Mouse (Mus musculus) midbrain, embryonic 11.5 days (tissue): ENCODE measurements around the gene Hhat. TPM values are rescaled to one million over a fixed set of nuclear protein-coding genes. Genes with fewer than 3 reads are reported as not detected.

Experiments
- ATAC-seq: fragments of 200-750 bp; cut with Nextera tagmentation; 2 replicates; pipeline ENCODE4 v1.8.0; 2017; ENCODE audit warnings: moderate TSS enrichment, moderate library complexity; ENCODE audit not compliant: low FRiP score
- DNase-seq: peaks from one replicate; pipeline ENCODE4 v3.0.0; 2015; ENCODE audit warnings: low spot score; ENCODE audit errors: missing footprints
- H3K27ac ChIP-seq: fragments of 300-500 bp; sonication (generic); 2 replicates; pipeline ENCODE4 v1.5.1; 2014; ENCODE audit warnings: low read depth, low read length
- H3K27me3 ChIP-seq: fragments of 300-500 bp; sonication (generic); 2 replicates; pipeline ENCODE4 v1.6.1; 2014; ENCODE audit warnings: mild to moderate bottlenecking, low read length, moderate library complexity, mixed read lengths; ENCODE audit not compliant: control insufficient read depth, insufficient read depth
- H3K36me3 ChIP-seq: fragments of 300-500 bp; sonication (generic); 2 replicates; pipeline ENCODE4 v1.6.1; 2014; ENCODE audit warnings: mild to moderate bottlenecking, low read length, moderate library complexity, mixed read lengths; ENCODE audit not compliant: control insufficient read depth, insufficient read depth
- H3K4me1 ChIP-seq: fragments of 300-500 bp; sonication (generic); 2 replicates; pipeline ENCODE4 v1.6.1; 2014; ENCODE audit warnings: low read length; ENCODE audit not compliant: control insufficient read depth, insufficient read depth
- H3K4me2 ChIP-seq: fragments of 300-500 bp; sonication (generic); 2 replicates; pipeline ENCODE4 v1.6.1; 2014; ENCODE audit warnings: mild to moderate bottlenecking, moderate library complexity
- H3K4me3 ChIP-seq: fragments of 300-500 bp; sonication (generic); 2 replicates; pipeline ENCODE4 v1.5.1; 2014; ENCODE audit warnings: low read depth, low read length
- H3K9ac ChIP-seq: fragments of 300-500 bp; sonication (generic); 2 replicates; pipeline ENCODE4 v1.6.1; 2014; ENCODE audit warnings: low read length
- H3K9me3 ChIP-seq: fragments of 300-500 bp; sonication (generic); 2 replicates; pipeline ENCODE4 v1.6.1; 2016; ENCODE audit warnings: low read length; ENCODE audit not compliant: control insufficient read depth
- WGBS: fragments of 180-500 bp; shearing (Covaris S2); extraction: QIAGEN DNeasy Blood & Tissue Kit; methylation state at CpG from one replicate; pipeline ENCODE4 v1.1.7; 2014; 5-methylcytosine and 5-hydroxymethylcytosine counted together
- polyA plus RNA-seq: library from polyadenylated mRNA; unstranded; fragments of >200 nt; fragmentation: Nextera tagmentation; extraction: Ambion mirVana; gene quantifications from 2 replicates; pipeline ENCODE4 v1.2.1, GENCODE M21; 2014

Gene Hhat
- polyA plus RNA-seq, 1 experiment from 2014 or later, result 11.0 TPM

- Histone ChIP-seq H3K27ac (no peak overlapping the region), H3K27me3 (no peaks in the 10 kb centered on the region), H3K4me1 (0 out of 2 replicates have a peak, but pooled peaks cover 3% of the 10 kb centered on the region), H3K36me3 (no peaks in the 10 kb centered on the region), H3K9me3 (no peaks in the 10 kb centered on the region), H3K4me2 (no peak overlapping the region), H3K4me3 (no peak overlapping the region), H3K9ac (no peak overlapping the region)
- DNase-seq (no peak), ATAC-seq (no peak)
- 86% methylated on average over 4 of the region's 4 CpGs for WGBS
These were observed 121.0 kb downstream of the Hhat start for GRCm38 (mm10) chr1:192650023-192650422.

- H3K4me1 ChIP-seq, result 0 out of 2 replicates have a peak, but pooled peaks cover 3% of the 10 kb centered on the region
- H3K4me3 ChIP-seq, result no peak overlapping the region
- DNase-seq (no peak), ATAC-seq (no peak)
- no peak overlapping the region for H3K4me2 ChIP-seq
- no peak overlapping the region for H3K9ac ChIP-seq
- H3K36me3 ChIP-seq, result no peaks in the 10 kb centered on the region
- no peak overlapping the region for H3K27ac ChIP-seq
- H3K27me3 ChIP-seq, result no peaks in the 10 kb centered on the region
- 92% methylated on average over 3 of the region's 3 CpGs for WGBS
- no peaks in the 10 kb centered on the region for H3K9me3 ChIP-seq
These were observed 121.8 kb downstream of the Hhat start for GRCm38 (mm10) chr1:192649233-192649632.

DNA sequence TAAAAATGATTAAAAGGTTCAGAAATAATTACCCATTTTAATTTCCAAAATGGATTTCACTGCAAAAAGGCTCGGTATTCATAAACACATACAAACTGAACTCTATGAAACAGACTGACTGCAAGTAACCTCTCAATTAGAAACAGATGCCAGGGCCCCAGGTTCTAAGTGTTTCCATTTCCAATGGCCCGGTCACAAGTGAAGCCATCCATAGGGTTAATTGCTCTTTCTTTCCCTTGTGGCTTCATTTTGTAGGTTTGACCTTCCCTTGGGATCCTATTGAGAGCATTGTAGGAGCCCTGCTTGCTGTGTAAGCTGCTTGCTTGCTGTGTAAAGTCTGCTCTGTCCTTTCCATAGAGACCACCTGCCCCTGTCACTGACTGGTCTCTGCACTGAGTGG is 123.7 kb downstream of the Hhat start:
- Histone ChIP-seq H3K27me3 (no peaks in the 10 kb centered on the region), H3K9ac (no peak overlapping the region), H3K27ac (no peak overlapping the region), H3K36me3 (no peaks in the 10 kb centered on the region), H3K4me3 (no peak overlapping the region), H3K4me2 (no peak overlapping the region), H3K4me1 (0 out of 2 replicates have a peak, but pooled peaks cover 3% of the 10 kb centered on the region), H3K9me3 (no peaks in the 10 kb centered on the region)
- no peak for ATAC-seq
- WGBS, result 68% methylated on average over 2 of the region's 2 CpGs
- no peak for DNase-seq

- no peaks in the 10 kb centered on the region for H3K4me1 ChIP-seq
- H3K4me3 ChIP-seq, result no peak overlapping the region
- H3K9ac ChIP-seq, result no peak overlapping the region
- ATAC-seq, result no peak
- no peak for DNase-seq
- H3K27ac ChIP-seq, result no peak overlapping the region
- H3K27me3 ChIP-seq, result no peaks in the 10 kb centered on the region
- no peak overlapping the region for H3K4me2 ChIP-seq
- H3K36me3 ChIP-seq, result no peaks in the 10 kb centered on the region
- H3K9me3 ChIP-seq, result no peaks in the 10 kb centered on the region
- 76% methylated on average over 2 of the region's 2 CpGs for WGBS
These were observed 128.9 kb downstream of the Hhat start for GRCm38 (mm10) chr1:192642126-192642525.

GRCm38 (mm10) chr1:192639175-192639574 is 131.8 kb downstream of the Hhat start:
- 81% methylated on average over 3 of the region's 3 CpGs for WGBS
- H3K4me1 ChIP-seq, result no peaks in the 10 kb centered on the region
- ATAC-seq, result no peak

DNA sequence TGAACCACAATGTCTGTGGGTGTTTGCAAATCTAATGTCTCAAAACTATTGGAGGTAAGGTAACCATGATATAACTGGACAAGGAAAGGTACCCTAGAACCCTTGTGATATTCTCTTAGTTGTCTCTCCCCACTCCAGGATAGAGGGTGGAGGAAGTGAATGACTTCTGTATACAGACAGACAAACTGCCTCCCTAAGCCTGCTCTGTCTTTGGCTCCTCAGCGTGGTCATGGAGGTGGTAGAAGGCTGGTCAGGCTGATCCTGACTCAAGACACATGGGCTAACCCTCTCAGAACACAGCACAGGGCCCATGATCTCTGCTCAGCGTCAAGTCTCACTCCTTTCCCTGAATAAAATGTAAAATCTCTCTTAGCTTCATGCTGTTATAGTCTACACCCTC is 149.2 kb downstream of the Hhat start:
- Histone ChIP-seq H3K27ac (no peak overlapping the region), H3K27me3 (no peaks in the 10 kb centered on the region)
- no peak for ATAC-seq

More at GRCm38 (mm10) chr1:192639175-192639574, 131.8 kb downstream of the Hhat start:
- no peak overlapping the region for H3K4me3 ChIP-seq
- H3K9ac ChIP-seq, result no peak overlapping the region
- H3K9me3 ChIP-seq, result no peaks in the 10 kb centered on the region
- no peaks in the 10 kb centered on the region for H3K36me3 ChIP-seq
- H3K27me3 ChIP-seq, result no peaks in the 10 kb centered on the region
- H3K4me2 ChIP-seq, result no peak overlapping the region
- no peak for DNase-seq
- no peak overlapping the region for H3K27ac ChIP-seq

DNA sequence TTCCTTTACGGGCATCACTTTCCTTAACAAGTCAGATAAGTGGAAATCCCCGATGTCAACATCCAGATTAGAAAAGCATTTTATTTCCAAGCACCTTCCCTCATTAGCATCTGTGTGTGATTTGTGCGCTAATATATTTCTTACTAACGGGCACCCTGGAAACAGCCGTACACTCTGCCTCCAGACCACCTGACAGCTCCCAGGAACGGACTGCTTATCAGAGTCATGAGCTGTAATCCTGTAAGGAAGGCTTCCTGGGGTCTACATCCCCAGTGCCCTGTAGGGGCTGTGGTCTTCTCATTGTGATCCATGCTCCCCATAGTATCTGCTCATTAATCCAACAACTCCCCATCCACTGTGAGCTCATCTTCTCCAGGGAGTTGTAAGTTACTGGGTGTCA is 157.8 kb downstream of the Hhat start:
- Histone ChIP-seq H3K4me1 (peaks cover 2% of the 10 kb centered on the region; the same call in 1 of the 2 replicates), H3K9me3 (no peaks in the 10 kb centered on the region), H3K27ac (no peak overlapping the region), H3K27me3 (no peaks in the 10 kb centered on the region), H3K9ac (no peak overlapping the region), H3K4me2 (no peak overlapping the region), H3K36me3 (no peaks in the 10 kb centered on the region), H3K4me3 (no peak overlapping the region)
- WGBS, result 63% methylated on average over 6 of the region's 6 CpGs
- no peak for ATAC-seq
- no peak for DNase-seq

More for the DNA sequence above, 149.2 kb downstream of the Hhat start:
- Histone ChIP-seq H3K9ac (no peak overlapping the region), H3K4me1 (no peaks in the 10 kb centered on the region), H3K36me3 (no peaks in the 10 kb centered on the region), H3K9me3 (no peaks in the 10 kb centered on the region), H3K4me2 (no peak overlapping the region), H3K4me3 (no peak overlapping the region)
- WGBS, result 69% methylated on average over 2 of the region's 2 CpGs
- no peak for DNase-seq

DNA sequence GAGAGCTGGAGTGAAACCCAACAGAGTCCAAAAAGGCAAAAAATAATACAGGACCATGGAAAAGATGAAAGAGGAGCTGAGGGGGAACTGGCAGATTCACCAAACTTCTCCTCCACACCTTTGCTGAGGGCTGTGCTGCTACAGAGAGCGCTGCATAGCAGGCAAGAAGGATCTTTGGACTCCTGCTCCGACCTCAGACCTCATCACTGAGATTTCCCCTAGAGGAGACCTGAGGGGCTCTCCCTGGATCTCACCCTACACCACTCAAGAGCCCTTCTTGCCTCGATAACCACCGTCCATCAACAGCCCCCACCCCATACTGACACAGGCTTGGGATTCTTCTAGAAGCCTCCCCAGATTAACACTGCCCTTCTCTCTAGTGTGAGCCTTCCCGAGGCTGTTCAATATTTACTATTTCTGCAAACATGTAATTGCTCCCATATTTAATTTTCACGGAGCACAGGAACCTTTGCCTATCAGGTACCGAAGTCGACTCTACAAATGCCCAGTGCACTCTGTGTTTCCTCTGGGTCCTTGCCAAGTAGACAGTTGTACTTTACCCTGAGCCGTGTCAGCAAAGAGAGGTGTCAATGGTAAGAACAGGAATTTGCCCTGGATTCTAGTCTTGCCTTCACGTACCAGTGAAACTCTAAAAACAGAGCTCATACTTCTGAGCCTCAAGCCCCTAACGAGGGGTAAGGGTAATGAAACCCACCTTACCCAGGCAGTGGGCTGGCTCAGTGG is 158.9 kb downstream of the Hhat start:
- Histone ChIP-seq H3K27me3 (no peaks in the 10 kb centered on the region), H3K4me3 (no peak overlapping the region), H3K4me2 (no peak overlapping the region), H3K9ac (no peak overlapping the region), H3K9me3 (no peaks in the 10 kb centered on the region), H3K36me3 (no peaks in the 10 kb centered on the region), H3K27ac (no peak overlapping the region), H3K4me1 (peaks cover 2% of the 10 kb centered on the region; the same call in 1 of the 2 replicates)
- 89% methylated on average over 11 of the region's 11 CpGs for WGBS
- DNase-seq (no peak), ATAC-seq (no peak)

- ATAC-seq, result no peak
These were observed 164.1 kb downstream of the Hhat start for GRCm38 (mm10) chr1:192606876-192607275.

More at GRCm38 (mm10) chr1:192606876-192607275, 164.1 kb downstream of the Hhat start:
- Histone ChIP-seq H3K27ac (no peak overlapping the region), H3K9me3 (no peaks in the 10 kb centered on the region), H3K9ac (no peak overlapping the region), H3K36me3 (no peaks in the 10 kb centered on the region), H3K27me3 (no peaks in the 10 kb centered on the region), H3K4me1 (peaks cover 3% of the 10 kb centered on the region; the same call in 1 of the 2 replicates), H3K4me2 (no peak overlapping the region), H3K4me3 (no peak overlapping the region)
- WGBS, result 90% methylated on average over 8 of the region's 8 CpGs
- DNase-seq, result no peak
